Mouse (Mus musculus) large intestine, adult 2 months (tissue): ENCODE results near the gene Gm5426. TPM values are rescaled to one million over a fixed set of nuclear protein-coding genes. Genes with fewer than 3 reads are reported as not detected.

Experiments
- DNase-seq: peaks from one replicate; pipeline ENCODE4 v3.0.0-alpha.2; 2012; ENCODE audit warnings: low read depth, low spot score
- WGBS: fragments of 180-500 bp; shearing (Covaris S2); methylation state at CpG from one replicate; pipeline ENCODE4 v1.1.7; 2018; 5-methylcytosine and 5-hydroxymethylcytosine counted together
- polyA plus RNA-seq: library from polyadenylated mRNA; depleted of rRNA; stranded (reverse); fragments of >200 nt; gene quantifications from 2 replicates; pipeline ENCODE4 v1.2.3, GENCODE M21; 2012; rRNA removed

The Gm5426 gene
- polyA plus RNA-seq, 1 experiment, result not detected

GRCm38 (mm10) chr10:96185601-96186000 is 49.2 kb downstream of the Gm5426 start:
- DNase-seq, result no peak
- 68% methylated on average over 3 of the region's 3 CpGs for WGBS

Other genes starting within 250 kb of the Gm5426 start
- 2.3 and 4.2 TPM in 2 replicates for gene Eea1, start 196.0 kb upstream of the Gm5426 start, polyA plus RNA-seq